21 mouse cellular contexts compared by ENCODE assay signal in the genomic region with DNA sequence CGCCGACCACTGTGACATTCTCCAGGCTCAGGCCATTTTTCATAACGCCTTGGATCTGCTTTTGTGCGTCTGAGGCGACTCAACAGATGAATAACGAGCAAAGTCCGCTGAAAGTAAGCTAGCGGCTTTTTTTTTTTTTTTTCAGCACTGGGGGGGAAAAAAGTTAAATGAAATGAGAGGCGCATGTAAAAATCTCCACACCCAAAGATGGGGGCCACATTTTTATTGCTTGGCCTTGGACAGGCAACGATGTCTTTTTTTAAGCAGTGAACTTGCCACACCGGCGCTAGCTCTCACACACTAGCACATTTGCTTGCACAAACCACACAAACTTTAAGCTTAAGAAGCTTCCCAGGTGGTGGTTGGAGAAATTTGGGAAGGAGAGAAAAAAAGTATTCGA. TPM values are rescaled to one million over a fixed set of nuclear protein-coding genes. Genes with fewer than 3 reads are reported as not detected.
DNase-seq lines count a peak whose midpoint lies in the region; ATAC-seq and TF ChIP-seq lines count a peak whose summit lies in the region.
"Had no signal": no experiment of that assay in that cellular context is flagged by ENCODE, and none has a peak within 500 bp of the region (broad histone marks: within the 10 kb centered on the region; RNA-seq: fewer than 3 reads in every experiment).

No protein-coding gene starts in this region.

- 53% methylated on average over 13 of the region's 13 CpGs for WGBS in cerebellum, adult 2 months
- under 1% methylated on average over 13 of the region's 13 CpGs for WGBS in hindbrain, embryonic 11.5 days
- WGBS in midbrain, embryonic 12.5 days, result 2% methylated on average over 13 of the region's 13 CpGs
- 3% methylated on average over 13 of the region's 13 CpGs for WGBS in neural tube, embryonic 13.5 days

- TF ChIP-seq POLR2A in cerebellum, adult 2 months (IDR thresholded peaks at IDR 0.05; ENCODE audit: borderline replicate concordance, insufficient read depth, low read length), result no peak

- H3K4me1 ChIP-seq in cerebellum, adult 2 months (ENCODE audit: control insufficient read depth, insufficient read depth, low read length), result no peaks in the 10 kb centered on the region; the same call in 1 of the 2 replicates
- no peaks in the 10 kb centered on the region for H3K4me1 ChIP-seq in hindbrain, embryonic 11.5 days (replicated peaks; ENCODE audit: control insufficient read depth, insufficient read depth, low read length)
- no peaks in the 10 kb centered on the region for H3K4me1 ChIP-seq in midbrain, embryonic 12.5 days
- H3K4me1 ChIP-seq in neural tube, embryonic 13.5 days (replicated peaks), result peaks cover 10% of the 10 kb centered on the region; the same call in 1 of the 2 replicates
- H3K4me1 ChIP-seq: embryonic facial prominence, embryonic 12.5 days had no signal

- H3K9ac ChIP-seq in hindbrain, embryonic 11.5 days (ENCODE audit: low read depth, low read length), result no peak overlapping the region
- no peak overlapping the region for H3K9ac ChIP-seq in midbrain, embryonic 12.5 days (replicated peaks)
- H3K9ac ChIP-seq in neural tube, embryonic 13.5 days, result peak overlapping the region; percentile 63; the same call in 1 of the 2 replicates
- H3K9ac ChIP-seq: embryonic facial prominence, embryonic 12.5 days; liver, embryonic 14.5 days had no signal

- no peaks in the 10 kb centered on the region; the same call in 1 of the 2 replicates for H3K27me3 ChIP-seq in cerebellum, adult 2 months (ENCODE audit: control insufficient read depth, insufficient read depth, low read length)
- peaks cover 80% of the 10 kb centered on the region for H3K27me3 ChIP-seq in hindbrain, embryonic 11.5 days (ENCODE audit: control insufficient read depth, insufficient read depth, low read length)
- H3K27me3 ChIP-seq in midbrain, embryonic 12.5 days, result peaks cover 76% of the 10 kb centered on the region
- H3K27me3 ChIP-seq in neural tube, embryonic 13.5 days, result peaks cover 91% of the 10 kb centered on the region
- H3K27me3 ChIP-seq: CH12.LX had no signal

- H3K4me3 ChIP-seq in cerebellum, adult 2 months (replicated peaks; ENCODE audit: insufficient read depth, low read depth, low read length), result peak overlapping the region; percentile 40
- peak overlapping the region; percentile 28; the same call in 1 of the 2 replicates for H3K4me3 ChIP-seq in hindbrain, embryonic 11.5 days (ENCODE audit: low read depth, low read length)
- H3K4me3 ChIP-seq in midbrain, embryonic 12.5 days, result peak overlapping the region; percentile 36
- peak overlapping the region; percentile 30 for H3K4me3 ChIP-seq in neural tube, embryonic 13.5 days
- H3K4me3 ChIP-seq: embryonic facial prominence, embryonic 12.5 days had no signal

- no peaks in the 10 kb centered on the region for H3K36me3 ChIP-seq in hindbrain, embryonic 11.5 days (ENCODE audit: control insufficient read depth, insufficient read depth, low read length)
- no peaks in the 10 kb centered on the region for H3K36me3 ChIP-seq in midbrain, embryonic 12.5 days
- H3K36me3 ChIP-seq in neural tube, embryonic 13.5 days, result no peaks in the 10 kb centered on the region
- H3K36me3 ChIP-seq: embryonic facial prominence, embryonic 12.5 days had no signal

- no peaks in the 10 kb centered on the region for H3K9me3 ChIP-seq in hindbrain, embryonic 11.5 days (ENCODE audit: control insufficient read depth, low read length)
- 0 out of 2 replicates have a peak, but pooled peaks cover 3% of the 10 kb centered on the region for H3K9me3 ChIP-seq in midbrain, embryonic 12.5 days
- H3K9me3 ChIP-seq in neural tube, embryonic 13.5 days, result no peaks in the 10 kb centered on the region
- H3K9me3 ChIP-seq: embryonic facial prominence, embryonic 12.5 days had no signal

- no peak for ATAC-seq in hindbrain, embryonic 11.5 days (ENCODE audit: low FRiP score)
- ATAC-seq in midbrain, embryonic 12.5 days (ENCODE audit: low FRiP score, low read depth), result no peak
- ATAC-seq in neural tube, embryonic 13.5 days (ENCODE audit: low read depth), result no peak
- ATAC-seq in erythroblast, adult 5-6 weeks (replicated peaks; ENCODE audit: low FRiP score, poor library complexity, severe bottlenecking), result no peak
- ATAC-seq: lung, postnatal 0 days had no signal

- 0 out of 2 replicates have a peak overlapping the region, but pooled peaks have one; percentile 30 for H3K4me2 ChIP-seq in hindbrain, embryonic 11.5 days (replicated peaks; ENCODE audit: low read depth, low read length)
- H3K4me2 ChIP-seq in midbrain, embryonic 12.5 days (replicated peaks), result peak overlapping the region; percentile 28; the same call in 1 of the 2 replicates
- peak overlapping the region; percentile 51 for H3K4me2 ChIP-seq in neural tube, embryonic 13.5 days
- H3K4me2 ChIP-seq: embryonic facial prominence, embryonic 12.5 days; heart, embryonic 11.5 days had no signal

- no peak for DNase-seq in cerebellum, adult 2 months
- DNase-seq in cerebellum, adult 18-20 months, result no peak
- peak; percentile 54 for DNase-seq in hindbrain, embryonic 11.5 days (ENCODE audit: low spot score)
- no peak for DNase-seq in thymus, adult 18-20 months
- no peak for DNase-seq in spleen, adult 12 weeks (ENCODE audit: low spot score)
- DNase-seq: adrenal gland, postnatal 14 days; gastrocnemius, postnatal 10 days; kidney, adult 11 months; kidney, postnatal 10 days; layer of hippocampus, adult 9-11 months had no signal

- TF ChIP-seq CTCF in cerebellum, adult 2 months (IDR thresholded peaks at IDR 0.05; ENCODE audit: borderline replicate concordance, insufficient read depth, low read depth, low read length), result no peak

- no peak overlapping the region for H3K27ac ChIP-seq in cerebellum, adult 2 months (ENCODE audit: insufficient read depth, low read length)
- no peak overlapping the region; the same call in 1 of the 2 replicates for H3K27ac ChIP-seq in hindbrain, embryonic 11.5 days (ENCODE audit: low read depth, low read length)
- 0 out of 2 replicates have a peak overlapping the region, but pooled peaks have one; percentile 11 for H3K27ac ChIP-seq in midbrain, embryonic 12.5 days (replicated peaks)
- peak overlapping the region; percentile 78; the same call in 1 of the 2 replicates for H3K27ac ChIP-seq in neural tube, embryonic 13.5 days (replicated peaks)
- H3K27ac ChIP-seq: embryonic facial prominence, embryonic 12.5 days; liver, embryonic 14.5 days had no signal

RNA-seq across cellular contexts. Expression of gene Zic1, which starts 38.6 kb away (rescaled TPM):
- polyA plus RNA-seq in cerebellum, adult 2 months (2012; rRNA removed), result 1,121 and 1,289 TPM in 2 replicates
- 18.2 and 23.8 TPM in 2 replicates for polyA plus RNA-seq in hindbrain, embryonic 11.5 days (2014; fragmentation: Nextera tagmentation; extraction: Ambion mirVana)
- 11.9 and 17.2 TPM in 2 replicates for polyA plus RNA-seq in midbrain, embryonic 12.5 days (2016; fragmentation: Nextera tagmentation; extraction: Ambion mirVana)
- polyA plus RNA-seq in neural tube, embryonic 13.5 days (2015; fragmentation: Nextera tagmentation; extraction: Ambion mirVana), result 16.5 and 19.9 TPM in 2 replicates
- not detected in 2 replicates for total RNA-seq in erythroblast, adult 5-6 weeks (2015; ENCODE audit: low replicate concordance)
- not detected in 2 replicates for total RNA-seq in erythroblast, adult 5-6 weeks (2017; ENCODE audit: low replicate concordance)
- total RNA-seq: adrenal gland, postnatal 14 days; CH12.LX; heart, postnatal 25 days; megakaryocyte, adult 5-6 weeks had no signal
- polyA plus RNA-seq: lung, postnatal 0 days; spleen, adult 2 months had no signal

RNA-seq across cellular contexts. Expression of gene Zic4, which starts 42.0 kb away (rescaled TPM):
- polyA plus RNA-seq in cerebellum, adult 2 months (2012; rRNA removed), result 37.4 and 45.3 TPM in 2 replicates
- polyA plus RNA-seq in hindbrain, embryonic 11.5 days (2014; fragmentation: Nextera tagmentation; extraction: Ambion mirVana), result 32.8 and 36.5 TPM in 2 replicates
- polyA plus RNA-seq in midbrain, embryonic 12.5 days (2016; fragmentation: Nextera tagmentation; extraction: Ambion mirVana), result 44.6 and 76.9 TPM in 2 replicates
- polyA plus RNA-seq in neural tube, embryonic 13.5 days (2015; fragmentation: Nextera tagmentation; extraction: Ambion mirVana), result 43.0 and 51.6 TPM in 2 replicates
- total RNA-seq in erythroblast, adult 5-6 weeks (2015; ENCODE audit: low replicate concordance), result not detected in 2 replicates
- 0.28 TPM in 1 of 2 replicates, not detected in the other for total RNA-seq in erythroblast, adult 5-6 weeks (2017; ENCODE audit: low replicate concordance)
- total RNA-seq: adrenal gland, postnatal 14 days; CH12.LX; heart, postnatal 25 days; megakaryocyte, adult 5-6 weeks had no signal
- polyA plus RNA-seq: heart, embryonic 11.5 days; lung, postnatal 0 days; spleen, adult 2 months had no signal

Comparison
In these comparisons a context has a peak if more than half of its experiments do, and no peak if none do; other contexts are left out.
1. H3K27ac ChIP-seq: peak in midbrain, embryonic 12.5 days (single experiment) and neural tube, embryonic 13.5 days (single experiment); none in cerebellum, adult 2 months (single experiment) and hindbrain, embryonic 11.5 days (single experiment).
2. RNA of gene Zic1, which starts 38.6 kb away (polyA plus RNA-seq): 1,121 to 1,289 TPM in cerebellum, adult 2 months; 18.2 to 23.8 TPM in hindbrain, embryonic 11.5 days, 16.5 to 19.9 TPM in neural tube, embryonic 13.5 days and 11.9 to 17.2 TPM in midbrain, embryonic 12.5 days; every median in the first group is over 10 times any median in the second.
3. Peak in every context shown above with its lines, with median percentiles within 50 percentile points of each other: H3K4me3 ChIP-seq and H3K4me2 ChIP-seq.